Mouse (Mus musculus) small intestine, adult 2 months (tissue): ENCODE measurements around the gene Tfpt. TPM values are rescaled to one million over a fixed set of nuclear protein-coding genes. Genes with fewer than 3 reads are reported as not detected.
"Not testable (repeated sequence)": the region's sequence is repeated elsewhere in the genome, so short reads cannot be mapped to it uniquely, and the experiment has no call there.

Experiments used
- H3K27ac ChIP-seq: fragments of 200-500 bp; 2 replicates; pipeline ENCODE4 v1.5.1; 2012; ENCODE audit warnings: low read depth, low read length, control low read depth, inconsistent platforms; ENCODE audit not compliant: insufficient read depth
- H3K27me3 ChIP-seq: fragments of 200-500 bp; 2 replicates; pipeline ENCODE4 v1.6.1; 2012; ENCODE audit warnings: mild to moderate bottlenecking, moderate library complexity, low read length, inconsistent platforms; ENCODE audit not compliant: control insufficient read depth, insufficient read depth
- H3K36me3 ChIP-seq: fragments of 200-500 bp; 2 replicates; pipeline ENCODE4 v1.6.1; 2012; ENCODE audit warnings: mild to moderate bottlenecking, low read length, control low read depth, inconsistent platforms; ENCODE audit not compliant: control insufficient read depth, insufficient read depth
- H3K4me1 ChIP-seq: fragments of 200-500 bp; 2 replicates; pipeline ENCODE4 v1.6.1; 2012; ENCODE audit warnings: low read length, inconsistent platforms, mixed read lengths; ENCODE audit not compliant: control insufficient read depth, insufficient read depth, insufficient read length
- H3K4me3 ChIP-seq: fragments of 200-500 bp; 2 replicates; pipeline ENCODE4 v1.5.1; 2012; ENCODE audit warnings: low read depth, mild to moderate bottlenecking, control low read depth, inconsistent platforms, low read length, moderate library complexity
- CTCF ChIP-seq: fragments of 200-500 bp; IDR thresholded peaks from 2 replicates; pipeline ENCODE4 v1.5.1; 2012; ENCODE audit warnings: low read depth, mild to moderate bottlenecking, control low read depth, inconsistent platforms, low read length, moderate library complexity, mixed read lengths; ENCODE audit not compliant: insufficient replicate concordance, insufficient read length; ENCODE audit errors: extremely low read depth
- POLR2A ChIP-seq: fragments of 200-500 bp; IDR thresholded peaks from 2 replicates; pipeline ENCODE4 v1.6.1; 2012; ENCODE audit warnings: low read depth, mild to moderate bottlenecking, control low read depth, inconsistent platforms, low read length, moderate library complexity
- WGBS: fragments of 180-500 bp; shearing (Covaris S2); methylation state at CpG from one replicate; pipeline ENCODE4 v1.1.7; 2018; 5-methylcytosine and 5-hydroxymethylcytosine counted together
- polyA plus RNA-seq: library from polyadenylated mRNA; depleted of rRNA; stranded (reverse); fragments of >200 nt; gene quantifications from 2 replicates; pipeline ENCODE4 v1.2.3, GENCODE M21; 2012; rRNA removed

Tfpt gene
- polyA plus RNA-seq, 1 experiment: 6.9 TPM

- 63% methylated on average over 5 of the region's 5 CpGs for WGBS
- no peak overlapping the region for H3K27ac ChIP-seq
- H3K4me3 ChIP-seq: no peak overlapping the region
- H3K4me1 ChIP-seq: no peaks in the 10 kb centered on the region
- H3K27me3 ChIP-seq: no peaks in the 10 kb centered on the region
- no peak for TF ChIP-seq CTCF
- TF ChIP-seq POLR2A: no peak
- H3K36me3 ChIP-seq: no peaks in the 10 kb centered on the region
These were observed 53.2 kb downstream of the Tfpt start for GRCm38 (mm10) chr7:3576354-3577124.

- no peak overlapping the region for H3K4me3 ChIP-seq
- H3K36me3 ChIP-seq: no peaks in the 10 kb centered on the region
- no peak overlapping the region for H3K27ac ChIP-seq
- H3K4me1 ChIP-seq: no peaks in the 10 kb centered on the region
- WGBS: 44% methylated on average over 5 of the region's 5 CpGs
- H3K27me3 ChIP-seq: no peaks in the 10 kb centered on the region
- TF ChIP-seq CTCF: no peak
- TF ChIP-seq POLR2A: no peak
These were observed 55.5 kb downstream of the Tfpt start for GRCm38 (mm10) chr7:3574216-3574615.

- no peak overlapping the region for H3K4me3 ChIP-seq
- WGBS: 58% methylated on average over 1 of the region's 1 CpGs
- H3K4me1 ChIP-seq: no peaks in the 10 kb centered on the region
- no peak overlapping the region for H3K27ac ChIP-seq
- no peaks in the 10 kb centered on the region for H3K36me3 ChIP-seq
- H3K27me3 ChIP-seq: no peaks in the 10 kb centered on the region
- TF ChIP-seq POLR2A: no peak
- TF ChIP-seq CTCF: no peak
These were observed 57.9 kb downstream of the Tfpt start for GRCm38 (mm10) chr7:3571847-3572246.

GRCm38 (mm10) chr7:3570580-3570979 lies 59.1 kb downstream of the Tfpt start:
- H3K36me3 ChIP-seq, H3K27me3 ChIP-seq: not testable (repeated sequence)
- WGBS: 68% methylated on average over 3 of the region's 3 CpGs

More at GRCm38 (mm10) chr7:3570580-3570979, 59.1 kb downstream of the Tfpt start:
- H3K4me1 ChIP-seq, H3K4me3 ChIP-seq, H3K27ac ChIP-seq: not testable (repeated sequence)

Other genes starting within 250 kb of the Tfpt start
- 0.60 and 0.77 TPM in 2 replicates for gene Cacng8, start 239.2 kb downstream of the Tfpt start, polyA plus RNA-seq
- gene Cacng6, start 205.7 kb downstream of the Tfpt start, polyA plus RNA-seq: 0.04 TPM in 1 of 2 replicates, not detected in the other
- not detected in 2 replicates for gene Tarm1, start 127.3 kb downstream of the Tfpt start, polyA plus RNA-seq
- gene Oscar, start 13.8 kb downstream of the Tfpt start, polyA plus RNA-seq: 0.10 TPM in 1 of 2 replicates, not detected in the other
- gene Ndufa3, start 12.6 kb downstream of the Tfpt start, polyA plus RNA-seq: 238 and 337 TPM in 2 replicates
- 9.4 and 16.7 TPM in 2 replicates for gene Prpf31, start 56 bp upstream of the Tfpt start, polyA plus RNA-seq
- 48.3 and 88.2 TPM in 2 replicates for gene Cnot3, start 15.3 kb upstream of the Tfpt start, polyA plus RNA-seq
- gene Leng1, start 35.9 kb upstream of the Tfpt start, polyA plus RNA-seq: 2.4 and 5.1 TPM in 2 replicates
- 119 and 229 TPM in 2 replicates for gene Tmc4, start 47.6 kb upstream of the Tfpt start, polyA plus RNA-seq
- 50.3 and 92.2 TPM in 2 replicates for gene Tsen34, start 62.9 kb upstream of the Tfpt start, polyA plus RNA-seq
- 33.0 and 59.6 TPM in 2 replicates for gene Mboat7, start 63.6 kb upstream of the Tfpt start, polyA plus RNA-seq
- gene Rps9, start 74.1 kb upstream of the Tfpt start, polyA plus RNA-seq: 1,258 and 1,397 TPM in 2 replicates
- 4.7 and 5.2 TPM in 2 replicates for gene Pirb, start 90.5 kb upstream of the Tfpt start, polyA plus RNA-seq
- 0.11 and 0.18 TPM in 2 replicates for gene Gm15448, start 195.8 kb upstream of the Tfpt start, polyA plus RNA-seq
- 0.41 and 0.83 TPM in 2 replicates for gene Pira2, start 215.1 kb upstream of the Tfpt start, polyA plus RNA-seq